Mouse (Mus musculus) midbrain, embryonic 11.5 days (tissue): ENCODE results near the gene Ppp3ca. TPM values are rescaled to one million over a fixed set of nuclear protein-coding genes. Genes with fewer than 3 reads are reported as not detected.

Experiments
- ATAC-seq: fragments of 200-750 bp; cut with Nextera tagmentation; 2 replicates; pipeline ENCODE4 v1.8.0; 2017; ENCODE audit warnings: moderate TSS enrichment, moderate library complexity; ENCODE audit not compliant: low FRiP score
- DNase-seq: peaks from one replicate; pipeline ENCODE4 v3.0.0; 2015; ENCODE audit warnings: low spot score; ENCODE audit errors: missing footprints
- H3K27ac ChIP-seq: fragments of 300-500 bp; sonication (generic); 2 replicates; pipeline ENCODE4 v1.5.1; 2014; ENCODE audit warnings: low read depth, low read length
- H3K27me3 ChIP-seq: fragments of 300-500 bp; sonication (generic); 2 replicates; pipeline ENCODE4 v1.6.1; 2014; ENCODE audit warnings: mild to moderate bottlenecking, low read length, moderate library complexity, mixed read lengths; ENCODE audit not compliant: control insufficient read depth, insufficient read depth
- H3K36me3 ChIP-seq: fragments of 300-500 bp; sonication (generic); 2 replicates; pipeline ENCODE4 v1.6.1; 2014; ENCODE audit warnings: mild to moderate bottlenecking, low read length, moderate library complexity, mixed read lengths; ENCODE audit not compliant: control insufficient read depth, insufficient read depth
- H3K4me1 ChIP-seq: fragments of 300-500 bp; sonication (generic); 2 replicates; pipeline ENCODE4 v1.6.1; 2014; ENCODE audit warnings: low read length; ENCODE audit not compliant: control insufficient read depth, insufficient read depth
- H3K4me2 ChIP-seq: fragments of 300-500 bp; sonication (generic); 2 replicates; pipeline ENCODE4 v1.6.1; 2014; ENCODE audit warnings: mild to moderate bottlenecking, moderate library complexity
- H3K4me3 ChIP-seq: fragments of 300-500 bp; sonication (generic); 2 replicates; pipeline ENCODE4 v1.5.1; 2014; ENCODE audit warnings: low read depth, low read length
- H3K9ac ChIP-seq: fragments of 300-500 bp; sonication (generic); 2 replicates; pipeline ENCODE4 v1.6.1; 2014; ENCODE audit warnings: low read length
- H3K9me3 ChIP-seq: fragments of 300-500 bp; sonication (generic); 2 replicates; pipeline ENCODE4 v1.6.1; 2016; ENCODE audit warnings: low read length; ENCODE audit not compliant: control insufficient read depth
- WGBS: fragments of 180-500 bp; shearing (Covaris S2); extraction: QIAGEN DNeasy Blood & Tissue Kit; methylation state at CpG from one replicate; pipeline ENCODE4 v1.1.7; 2014; 5-methylcytosine and 5-hydroxymethylcytosine counted together
- polyA plus RNA-seq: library from polyadenylated mRNA; unstranded; fragments of >200 nt; fragmentation: Nextera tagmentation; extraction: Ambion mirVana; gene quantifications from 2 replicates; pipeline ENCODE4 v1.2.1, GENCODE M21; 2014

Ppp3ca gene
- polyA plus RNA-seq, 1 experiment from 2014 or later: 57.8 TPM

- Histone ChIP-seq H3K9ac (no peak overlapping the region), H3K4me3 (no peak overlapping the region), H3K4me1 (no peaks in the 10 kb centered on the region), H3K36me3 (no peaks in the 10 kb centered on the region), H3K27me3 (no peaks in the 10 kb centered on the region), H3K4me2 (no peak overlapping the region), H3K9me3 (no peaks in the 10 kb centered on the region), H3K27ac (no peak overlapping the region)
- DNase-seq: no peak
- WGBS: 85% methylated on average over 4 of the region's 4 CpGs
- no peak for ATAC-seq
Measured at GRCm38 (mm10) chr3:136802595-136802994, 132.7 kb downstream of the Ppp3ca start.

GRCm38 (mm10) chr3:136805897-136806296 lies 136.0 kb downstream of the Ppp3ca start:
- Histone ChIP-seq H3K4me3 (no peak overlapping the region), H3K4me1 (no peaks in the 10 kb centered on the region), H3K9me3 (no peaks in the 10 kb centered on the region), H3K27me3 (no peaks in the 10 kb centered on the region), H3K9ac (no peak overlapping the region), H3K27ac (no peak overlapping the region), H3K4me2 (no peak overlapping the region), H3K36me3 (no peaks in the 10 kb centered on the region)
- 87% methylated on average over 4 of the region's 4 CpGs for WGBS
- no peak for ATAC-seq
- DNase-seq: no peak

- Histone ChIP-seq H3K27ac (no peak overlapping the region), H3K9me3 (no peaks in the 10 kb centered on the region), H3K9ac (no peak overlapping the region), H3K4me1 (no peaks in the 10 kb centered on the region), H3K4me2 (no peak overlapping the region), H3K27me3 (no peaks in the 10 kb centered on the region), H3K4me3 (no peak overlapping the region), H3K36me3 (no peaks in the 10 kb centered on the region)
- 82% methylated on average over 3 of the region's 3 CpGs for WGBS
- no peak for DNase-seq
- ATAC-seq: no peak
Measured at GRCm38 (mm10) chr3:136810271-136810670, 140.3 kb downstream of the Ppp3ca start.

- ATAC-seq: no peak
- H3K36me3 ChIP-seq: no peaks in the 10 kb centered on the region
- no peaks in the 10 kb centered on the region for H3K9me3 ChIP-seq
- H3K4me2 ChIP-seq: no peak overlapping the region
- 86% methylated on average over 6 of the region's 6 CpGs for WGBS
- H3K27me3 ChIP-seq: no peaks in the 10 kb centered on the region
- H3K4me3 ChIP-seq: no peak overlapping the region
- no peak for DNase-seq
- no peaks in the 10 kb centered on the region for H3K4me1 ChIP-seq
- H3K27ac ChIP-seq: no peak overlapping the region
- H3K9ac ChIP-seq: no peak overlapping the region
Measured at GRCm38 (mm10) chr3:136812162-136812561, 142.2 kb downstream of the Ppp3ca start.

- Histone ChIP-seq H3K36me3 (no peaks in the 10 kb centered on the region), H3K4me2 (no peak overlapping the region), H3K9me3 (no peaks in the 10 kb centered on the region), H3K27me3 (no peaks in the 10 kb centered on the region), H3K4me1 (no peaks in the 10 kb centered on the region), H3K27ac (no peak overlapping the region), H3K9ac (no peak overlapping the region), H3K4me3 (no peak overlapping the region)
- WGBS: 90% methylated on average over 2 of the region's 2 CpGs
- no peak for DNase-seq
- ATAC-seq: no peak
Measured at GRCm38 (mm10) chr3:136812791-136813190, 142.9 kb downstream of the Ppp3ca start.

GRCm38 (mm10) chr3:136813886-136814285 lies 144.0 kb downstream of the Ppp3ca start:
- Histone ChIP-seq H3K36me3 (no peaks in the 10 kb centered on the region), H3K27ac (no peak overlapping the region), H3K9ac (no peak overlapping the region), H3K4me3 (no peak overlapping the region), H3K9me3 (no peaks in the 10 kb centered on the region), H3K27me3 (no peaks in the 10 kb centered on the region), H3K4me1 (no peaks in the 10 kb centered on the region), H3K4me2 (no peak overlapping the region)
- 88% methylated on average over 2 of the region's 2 CpGs for WGBS
- DNase-seq (no peak), ATAC-seq (no peak)

GRCm38 (mm10) chr3:136814916-136815315 lies 145.0 kb downstream of the Ppp3ca start:
- Histone ChIP-seq H3K27me3 (no peaks in the 10 kb centered on the region), H3K9me3 (no peaks in the 10 kb centered on the region), H3K36me3 (no peaks in the 10 kb centered on the region), H3K9ac (no peak overlapping the region), H3K4me3 (no peak overlapping the region), H3K4me1 (no peaks in the 10 kb centered on the region), H3K4me2 (no peak overlapping the region), H3K27ac (no peak overlapping the region)
- WGBS: 94% methylated on average over 4 of the region's 4 CpGs
- ATAC-seq (no peak), DNase-seq (no peak)

GRCm38 (mm10) chr3:136816319-136816718 lies 146.4 kb downstream of the Ppp3ca start:
- Histone ChIP-seq H3K9ac (no peak overlapping the region), H3K9me3 (no peaks in the 10 kb centered on the region), H3K4me1 (no peaks in the 10 kb centered on the region), H3K36me3 (no peaks in the 10 kb centered on the region), H3K27me3 (no peaks in the 10 kb centered on the region), H3K4me2 (no peak overlapping the region), H3K4me3 (no peak overlapping the region), H3K27ac (no peak overlapping the region)
- DNase-seq (no peak), ATAC-seq (no peak)
- 41% methylated on average over 3 of the region's 3 CpGs for WGBS

GRCm38 (mm10) chr3:136818997-136819396 lies 149.1 kb downstream of the Ppp3ca start:
- H3K9ac ChIP-seq: no peak overlapping the region
- H3K9me3 ChIP-seq: no peaks in the 10 kb centered on the region
- H3K36me3 ChIP-seq: no peaks in the 10 kb centered on the region
- H3K4me2 ChIP-seq: no peak overlapping the region
- no peak overlapping the region for H3K27ac ChIP-seq
- H3K4me1 ChIP-seq: no peaks in the 10 kb centered on the region
- ATAC-seq: no peak
- no peak for DNase-seq
- no peak overlapping the region for H3K4me3 ChIP-seq
- 86% methylated on average over 5 of the region's 5 CpGs for WGBS
- no peaks in the 10 kb centered on the region for H3K27me3 ChIP-seq

- H3K9me3 ChIP-seq: no peaks in the 10 kb centered on the region
- no peaks in the 10 kb centered on the region for H3K27me3 ChIP-seq
- WGBS: 77% methylated on average over 3 of the region's 3 CpGs
- no peak overlapping the region for H3K9ac ChIP-seq
- H3K4me2 ChIP-seq: no peak overlapping the region
- ATAC-seq (no peak), DNase-seq (no peak)
- no peak overlapping the region for H3K27ac ChIP-seq
- H3K36me3 ChIP-seq: no peaks in the 10 kb centered on the region
- no peaks in the 10 kb centered on the region for H3K4me1 ChIP-seq
- H3K4me3 ChIP-seq: no peak overlapping the region
Measured at GRCm38 (mm10) chr3:136821039-136821438, 151.1 kb downstream of the Ppp3ca start.
